Mouse (Mus musculus): ENCODE measurements around the gene Abcb4.

GRCm38 (mm10) chr5:8995966-8996685, 102.6 kb downstream of the Abcb4 start:
- TF ChIP-seq CTCF (IDR thresholded peaks at IDR 0.05; ENCODE audit: control insufficient read depth, insufficient read depth, insufficient replicate concordance, low read depth, low read length) = no peak
- no peak for TF ChIP-seq POLR2A (IDR thresholded peaks at IDR 0.05; ENCODE audit: control insufficient read depth, low read depth, low read length)

Data from testis, adult 2 months (tissue).